Mouse (Mus musculus) MEL (cell line): ENCODE results near the gene Gm20388.

ENCODE experiments used
- BHLHE40 ChIP-seq: IDR thresholded peaks from 2 replicates; pipeline ENCODE4 v1.6.1; 2012; ENCODE audit warnings: low read depth, mild to moderate bottlenecking, inconsistent platforms, low read length, improper control_type of control experiment, borderline replicate concordance
- CHD2 ChIP-seq: IDR thresholded peaks from 2 replicates; pipeline ENCODE4 v1.6.1; 2011; ENCODE audit warnings: low read length, improper control_type of control experiment
- CTCF ChIP-seq, 3 experiments: IDR thresholded peaks in 2 of 3; conservative IDR thresholded peaks in 1 of 3; 2 replicates each; pipeline ENCODE4 v1.5.1; 2011 to 2012; ENCODE audit warnings: low read length in 3 of 3, low read depth in 2 of 3, mild to moderate bottlenecking in 2 of 3, improper control_type of control experiment in 1 of 3, inconsistent platforms in 1 of 3, mixed read lengths in 1 of 3, moderate library complexity in 1 of 3; ENCODE audit not compliant: control insufficient read depth in 1 of 3, insufficient read depth in 1 of 3, poor library complexity in 1 of 3, severe bottlenecking in 1 of 3
- EP300 ChIP-seq, 2 experiments: IDR thresholded peaks; 2 replicates each; pipeline ENCODE4 v1.6.1; 2011; ENCODE audit warnings: improper control_type of control experiment in 2 of 2, low read length in 2 of 2, low read depth in 1 of 2, mild to moderate bottlenecking in 1 of 2
- GATA1 ChIP-seq: IDR thresholded peaks from 2 replicates; pipeline ENCODE4 v1.6.1; 2011; ENCODE audit warnings: low read depth, low read length, improper control_type of control experiment
- MAX ChIP-seq: IDR thresholded peaks from 2 replicates; pipeline ENCODE4 v1.6.1; 2011; ENCODE audit warnings: low read length, improper control_type of control experiment
- NRF1 ChIP-seq: IDR thresholded peaks from 2 replicates; pipeline ENCODE4 v1.6.1; 2014; ENCODE audit warnings: low read depth, mild to moderate bottlenecking, inconsistent platforms, low read length, improper control_type of control experiment, moderate library complexity; ENCODE audit not compliant: poor library complexity, insufficient read depth, severe bottlenecking
- POLR2A ChIP-seq, 2 experiments: IDR thresholded peaks; 2 replicates each; pipeline ENCODE4 v1.6.1; 2011 to 2012; ENCODE audit warnings: low read length in 2 of 2, mild to moderate bottlenecking in 2 of 2, control low read depth in 1 of 2, improper control_type of control experiment in 1 of 2, low read depth in 1 of 2, moderate library complexity in 1 of 2; ENCODE audit not compliant: control insufficient read depth in 1 of 2, insufficient read depth in 1 of 2, poor library complexity in 1 of 2
- POLR2AphosphoS5 ChIP-seq: IDR thresholded peaks from 2 replicates; pipeline ENCODE4 v1.6.1; 2012; ENCODE audit warnings: low read depth, borderline replicate concordance, mild to moderate bottlenecking, inconsistent platforms, low read length, moderate library complexity, mixed read lengths
- RAD21 ChIP-seq: IDR thresholded peaks from 2 replicates; pipeline ENCODE4 v1.6.1; 2011; ENCODE audit warnings: mild to moderate bottlenecking, low read depth, low read length, improper control_type of control experiment
- SMC3 ChIP-seq: IDR thresholded peaks from 2 replicates; pipeline ENCODE4 v1.6.1; 2011; ENCODE audit warnings: low read depth, low read length, improper control_type of control experiment
- USF1 ChIP-seq: IDR thresholded peaks from 2 replicates; pipeline ENCODE4 v1.6.1; 2014; ENCODE audit warnings: low read depth, mild to moderate bottlenecking, inconsistent platforms, low read length, improper control_type of control experiment, moderate library complexity
- ZKSCAN1 ChIP-seq: IDR thresholded peaks from 2 replicates; pipeline ENCODE4 v1.6.1; 2012; ENCODE audit warnings: low read depth, mild to moderate bottlenecking, inconsistent platforms, low read length, improper control_type of control experiment, moderate library complexity
- ZNF384 ChIP-seq: IDR thresholded peaks from 2 replicates; pipeline ENCODE4 v1.6.1; 2012; ENCODE audit warnings: low read depth, mild to moderate bottlenecking, inconsistent platforms, low read length, improper control_type of control experiment

GRCm38 (mm10) chr8:123117744-123118143 is 3207.1 kb downstream of the Gm20388 start:
- no peak for TF ChIP-seq EP300 (IDR thresholded peaks at IDR 0.05; ENCODE audit: low read depth in 1 of 2, low read length in 2 of 2)
- no peak for TF ChIP-seq CTCF (IDR thresholded peaks at IDR 0.05 in 2 of 3, conservative IDR thresholded peaks at IDR 0.05 in 1 of 3; ENCODE audit: control insufficient read depth in 1 of 3, insufficient read depth in 1 of 3, low read depth in 2 of 3, low read length in 3 of 3, poor library complexity in 1 of 3, severe bottlenecking in 1 of 3)
- TF ChIP-seq NRF1, result no peak
- TF ChIP-seq ZKSCAN1, result no peak
- no peak for TF ChIP-seq POLR2AphosphoS5
- TF ChIP-seq MAX, result no peak
- no peak for TF ChIP-seq ZNF384
- no peak for TF ChIP-seq POLR2A (IDR thresholded peaks at IDR 0.05; ENCODE audit: control insufficient read depth in 1 of 2, insufficient read depth in 1 of 2, low read depth in 1 of 2, low read length in 2 of 2, poor library complexity in 1 of 2)
- no peak for TF ChIP-seq SMC3
- no peak for TF ChIP-seq BHLHE40
- TF ChIP-seq CHD2, result no peak
- TF ChIP-seq USF1, result no peak
- no peak for TF ChIP-seq GATA1
- no peak for TF ChIP-seq RAD21
